Mouse (Mus musculus) CD8-positive naive resting alpha-beta T cell, adult 2 months (primary cell): ENCODE measurements around the gene Caap1.

ENCODE experiments used
- DNase-seq, 2 experiments: peaks; one replicate each; pipeline ENCODE4 v3.0.0; 2022; ENCODE audit warnings: low read depth in 2 of 2, low spot score in 2 of 2

Gene Caap1

DNA sequence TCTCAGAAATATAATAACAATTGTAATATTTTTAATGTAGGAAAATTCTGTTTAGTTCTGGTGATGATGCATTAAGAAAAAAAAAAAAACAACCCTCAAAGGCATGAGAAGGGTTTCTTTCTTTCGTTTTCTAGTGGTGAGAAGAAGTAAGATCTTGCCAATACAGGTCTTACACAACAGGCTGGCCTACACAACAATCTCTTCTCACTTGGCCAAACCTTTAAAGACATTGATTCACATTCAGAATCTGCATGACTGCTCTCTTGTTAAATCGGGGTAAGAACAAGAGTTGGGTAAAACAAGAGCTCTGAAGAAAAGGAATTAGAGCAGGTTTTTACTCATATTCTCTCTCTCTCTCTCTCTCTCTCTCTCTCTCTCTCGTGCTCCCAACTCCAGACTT lies 41.2 kb downstream of the Caap1 start:
- no peak for DNase-seq

DNA sequence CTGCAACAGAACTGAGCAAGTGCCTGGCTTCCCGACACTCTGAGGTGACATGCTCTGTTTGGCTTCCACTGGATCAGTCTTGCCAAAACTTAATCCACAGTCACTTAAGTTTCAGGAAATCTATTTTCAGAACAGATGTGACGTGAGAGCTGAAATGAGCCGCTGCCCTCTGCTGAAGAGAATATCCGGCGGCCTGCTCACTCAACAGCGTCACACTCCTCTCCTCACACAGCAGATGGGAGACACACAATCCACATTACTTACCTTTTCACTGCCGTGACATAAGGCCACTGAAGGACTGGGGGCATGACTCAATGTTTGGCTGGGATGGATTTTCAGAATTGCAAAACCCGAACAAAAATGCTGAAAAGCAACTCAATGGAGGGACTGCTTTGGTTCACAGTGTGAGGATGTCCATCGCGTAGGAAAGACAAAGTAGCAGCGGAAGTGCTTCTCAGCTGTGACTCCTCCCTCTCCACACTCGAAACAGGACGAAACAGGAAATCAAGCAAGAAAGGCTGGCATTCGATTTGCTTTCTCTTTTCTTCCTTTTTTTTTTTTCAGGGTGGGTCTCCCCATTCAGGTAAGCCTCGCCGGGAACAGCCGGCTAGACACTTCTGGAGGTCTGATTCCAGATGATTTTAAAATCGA lies 79.7 kb downstream of the Caap1 start:
- DNase-seq = no peak

DNA sequence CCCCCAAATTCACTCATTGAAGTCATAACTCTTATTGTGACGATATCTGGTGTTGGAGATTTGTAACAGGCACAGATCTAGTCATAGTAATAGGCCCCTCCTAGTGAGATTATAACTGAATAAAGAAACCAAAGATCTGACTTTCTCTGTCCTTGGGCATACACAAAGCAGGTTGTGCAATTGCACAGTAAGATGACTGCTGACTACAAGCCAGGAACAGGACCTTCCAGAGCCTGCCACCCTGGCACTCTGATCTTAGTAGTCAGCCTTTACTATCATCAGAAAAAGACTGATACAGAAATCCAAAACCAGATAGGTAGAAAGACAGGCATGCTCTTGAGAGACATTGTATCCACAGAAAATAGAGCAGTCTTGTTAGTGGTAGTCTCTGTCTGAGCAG lies 83.3 kb downstream of the Caap1 start:
- DNase-seq = no peak

DNA sequence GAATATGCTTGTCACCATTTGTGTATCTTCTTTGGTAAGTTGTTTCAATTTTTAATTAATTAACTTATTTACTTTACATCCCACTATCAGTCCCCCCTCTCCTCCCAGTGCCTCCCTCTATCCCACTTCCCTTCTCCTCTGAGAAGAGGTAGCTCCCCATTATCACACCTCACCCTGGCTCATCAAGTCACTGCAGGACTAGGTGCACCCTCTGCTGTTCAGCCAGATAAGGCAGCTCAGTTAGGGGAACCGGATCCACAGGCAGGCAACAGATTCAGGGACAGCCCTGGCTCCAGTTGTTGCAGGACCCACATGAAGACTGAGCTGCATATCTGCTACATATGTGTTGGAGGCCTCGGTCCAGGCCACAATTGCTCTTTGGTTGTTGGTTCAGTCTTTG lies 97.2 kb downstream of the Caap1 start:
- DNase-seq = no peak

DNA sequence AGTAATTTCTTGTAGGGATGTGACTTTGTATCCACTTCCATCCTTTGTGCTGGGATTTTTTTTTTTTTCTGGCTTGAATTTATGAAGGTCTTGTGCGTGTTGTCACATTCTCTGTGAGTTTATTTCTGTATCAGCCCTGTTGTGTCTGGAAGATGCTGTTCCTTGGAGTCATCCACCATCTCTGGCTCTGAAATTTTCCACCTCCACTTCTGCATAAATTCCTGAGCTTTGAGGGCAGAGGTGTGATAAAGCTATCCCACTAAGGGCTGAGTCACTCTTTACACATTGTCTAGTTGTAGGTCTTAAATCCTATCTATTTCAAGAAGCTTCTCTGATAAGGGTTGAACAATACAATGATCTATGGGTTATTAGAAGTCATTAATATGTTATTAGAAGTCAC lies 101.7 kb downstream of the Caap1 start:
- DNase-seq = no peak
